Mouse (Mus musculus) right cerebral cortex, postnatal 25 days (tissue): ENCODE data around the gene Stmn1.
A peak's percentile ranks its signal among the peaks of the same experiment; 100 is the strongest.

Experiments
- DNase-seq: peaks from one replicate; pipeline ENCODE4 v3.0.0; 2022

Gene Stmn1

GRCm38 (mm10) chr4:134460277-134460676 is 7.8 kb upstream of the Stmn1 start:
- DNase-seq, result no peak

DNA sequence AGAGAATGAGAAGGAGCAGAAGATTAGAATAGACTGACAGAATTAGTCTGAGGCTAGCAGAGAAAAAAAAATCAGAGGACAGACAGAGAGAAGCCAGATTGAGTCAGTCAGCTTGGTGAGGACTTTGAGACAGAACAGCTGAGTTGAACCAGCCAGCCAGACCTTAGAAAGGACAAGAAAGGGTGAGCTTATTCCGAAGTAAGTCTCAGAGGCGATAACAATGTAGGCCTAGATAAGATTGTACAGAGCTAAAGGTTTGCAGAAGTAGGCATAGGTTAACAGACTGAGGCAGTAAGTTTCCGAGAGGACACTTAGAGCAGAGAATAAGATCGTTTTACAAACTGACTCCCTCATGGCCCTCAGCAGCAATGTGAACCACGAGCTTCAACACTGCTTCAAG is 6.9 kb upstream of the Stmn1 start:
- no peak for DNase-seq

DNA sequence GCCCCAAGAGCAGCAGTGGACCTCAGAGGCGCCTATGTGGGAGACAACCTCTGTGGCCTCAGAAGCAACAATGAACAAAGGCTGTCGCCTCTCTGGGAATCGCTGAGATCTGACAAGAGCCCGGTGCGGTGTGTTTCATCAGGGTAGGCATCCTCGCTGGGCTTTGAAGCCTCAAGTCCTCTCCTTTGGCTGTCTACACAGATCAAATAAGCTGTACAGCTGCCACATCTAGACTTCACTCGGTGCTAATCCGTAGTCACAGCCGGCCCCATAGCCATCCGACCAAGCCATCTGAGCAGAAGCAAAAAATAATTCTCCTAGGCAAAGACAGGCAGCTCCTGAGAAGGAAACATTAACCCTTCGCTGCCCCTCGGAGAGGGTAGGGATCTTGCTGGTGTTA is 2.3 kb upstream of the Stmn1 start:
- DNase-seq, result no peak

- no peak for DNase-seq
Measured at GRCm38 (mm10) chr4:134466381-134467262, 1.5 kb upstream of the Stmn1 start.

- no peak for DNase-seq
Measured at GRCm38 (mm10) chr4:134467435-134468214, 495 bp upstream of the Stmn1 start.

DNA sequence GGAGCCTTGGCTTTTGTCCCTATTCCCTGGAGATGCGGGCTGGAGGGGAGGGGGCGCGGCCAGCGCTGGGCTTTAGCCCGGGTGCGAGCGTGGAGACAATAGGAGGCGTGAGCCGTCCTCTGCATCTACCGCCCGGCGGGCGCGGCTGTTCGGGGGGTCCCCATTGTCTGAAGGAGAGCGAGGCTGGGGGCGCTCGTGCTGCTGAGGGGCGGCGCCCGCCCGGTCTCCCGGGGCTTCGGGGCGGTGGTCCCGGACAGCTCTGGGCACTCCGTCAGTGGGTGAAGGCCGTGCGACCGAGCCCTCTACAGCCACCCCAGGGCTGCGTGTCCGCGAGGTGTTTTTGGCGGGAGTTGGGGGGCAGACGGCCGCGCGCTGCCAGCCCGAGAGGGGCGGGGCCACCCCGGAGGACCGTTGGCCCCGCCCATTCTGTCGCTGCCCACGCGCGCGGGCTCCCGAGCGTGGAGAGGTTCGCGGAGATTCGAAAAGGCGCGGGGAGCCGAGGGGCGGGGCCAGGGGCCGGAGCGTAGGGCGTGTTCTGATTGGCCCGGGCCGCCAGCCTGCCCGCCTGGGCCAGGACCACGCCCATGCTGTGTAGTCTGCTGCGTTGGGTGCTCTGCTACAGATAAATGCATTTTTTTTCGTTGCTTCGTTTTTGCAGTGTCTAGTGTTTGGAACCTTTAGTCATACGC is 602 bp downstream of the Stmn1 start:
- peak; percentile 93 for DNase-seq

DNA sequence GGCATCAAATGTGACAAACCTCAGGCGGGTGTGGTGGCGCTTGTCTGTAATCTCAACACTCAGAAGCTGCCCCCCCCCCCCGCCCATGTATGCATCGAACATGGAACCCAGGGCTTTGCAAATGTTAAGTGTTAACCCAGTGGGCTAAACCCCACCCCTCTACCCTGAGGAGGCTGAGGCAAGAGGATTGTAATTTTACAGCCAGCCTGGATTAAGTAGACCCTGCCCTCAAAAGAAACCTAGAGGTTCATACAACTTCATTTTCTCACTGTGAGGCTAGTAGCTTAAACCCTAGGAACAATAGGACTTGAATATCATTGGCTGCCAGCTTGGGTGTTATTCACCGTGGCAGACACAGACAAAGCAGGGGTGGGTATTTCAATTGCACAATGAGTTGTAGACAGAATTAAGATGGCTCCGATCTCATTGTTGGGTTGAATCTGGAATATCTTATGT is 1.2 kb downstream of the Stmn1 start:
- DNase-seq, result no peak

GRCm38 (mm10) chr4:134469985-134470384 is 1.9 kb downstream of the Stmn1 start:
- DNase-seq, result no peak

GRCm38 (mm10) chr4:134471469-134471868 is 3.3 kb downstream of the Stmn1 start:
- DNase-seq, result no peak

- no peak for DNase-seq
Measured at GRCm38 (mm10) chr4:134473764-134474163, 5.6 kb downstream of the Stmn1 start.

DNA sequence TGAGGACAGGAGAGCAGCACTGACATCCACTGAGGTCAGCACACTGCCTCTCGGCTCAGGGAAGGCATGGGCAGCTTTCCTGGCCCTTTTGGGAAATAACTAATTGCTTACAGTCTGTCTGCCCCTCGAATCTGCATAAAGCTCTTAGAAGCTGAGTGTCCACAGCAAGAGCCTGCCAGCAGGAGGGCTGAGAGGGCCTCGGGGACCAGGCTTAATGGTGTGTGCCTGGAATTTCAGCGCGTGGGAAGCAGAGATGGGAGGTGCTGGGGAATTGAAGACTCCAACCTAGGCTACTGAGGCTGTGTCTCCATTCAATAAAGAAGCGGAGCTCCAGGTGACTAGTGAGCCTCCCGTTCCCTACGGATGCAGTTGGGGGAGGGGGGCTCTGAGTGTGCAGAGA is 6.1 kb downstream of the Stmn1 start:
- DNase-seq, result no peak

DNA sequence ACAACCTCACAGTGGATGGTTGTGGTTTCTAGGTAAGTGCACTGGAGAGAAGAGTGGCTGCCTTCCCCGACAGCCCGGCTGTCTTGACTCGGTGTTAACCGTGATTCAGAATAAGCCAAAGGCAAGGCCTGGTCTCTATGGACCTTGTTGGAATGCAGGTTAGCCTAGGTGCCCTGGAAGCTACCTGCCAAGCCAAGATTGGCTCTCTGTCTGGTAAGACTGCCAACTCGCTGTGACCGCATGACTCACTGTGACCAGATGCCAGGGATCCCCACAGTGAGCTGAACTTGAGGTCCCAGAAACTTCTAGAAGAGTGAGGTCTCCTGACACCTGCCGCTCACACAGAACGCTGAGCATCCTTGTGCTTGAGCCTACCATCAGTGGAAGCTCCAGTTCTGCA is 8.8 kb downstream of the Stmn1 start:
- DNase-seq, result no peak

GRCm38 (mm10) chr4:134478031-134478430 is 9.9 kb downstream of the Stmn1 start:
- peak; percentile 91 for DNase-seq

GRCm38 (mm10) chr4:134479839-134480238 is 11.7 kb downstream of the Stmn1 start:
- DNase-seq, result no peak

DNA sequence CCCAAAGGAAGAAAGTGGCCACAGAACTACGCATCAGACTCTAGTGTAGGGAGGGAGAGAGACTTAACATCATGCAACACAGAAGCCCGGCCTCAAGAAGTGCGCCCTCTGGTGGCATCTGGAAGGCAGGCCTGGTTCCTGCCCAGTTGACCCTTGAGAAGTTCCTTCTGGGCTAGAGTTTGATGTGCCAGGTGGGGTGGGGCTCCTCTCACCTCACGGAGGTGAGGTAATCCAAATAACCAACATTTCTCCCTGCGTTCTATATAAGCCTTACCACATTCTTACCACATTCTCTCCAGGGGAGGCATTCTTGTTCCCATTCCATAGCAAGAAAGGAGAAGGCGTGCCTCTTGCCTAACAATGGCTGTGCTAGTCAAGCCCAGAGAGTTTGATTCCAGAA is 12.7 kb downstream of the Stmn1 start:
- no peak for DNase-seq

DNA sequence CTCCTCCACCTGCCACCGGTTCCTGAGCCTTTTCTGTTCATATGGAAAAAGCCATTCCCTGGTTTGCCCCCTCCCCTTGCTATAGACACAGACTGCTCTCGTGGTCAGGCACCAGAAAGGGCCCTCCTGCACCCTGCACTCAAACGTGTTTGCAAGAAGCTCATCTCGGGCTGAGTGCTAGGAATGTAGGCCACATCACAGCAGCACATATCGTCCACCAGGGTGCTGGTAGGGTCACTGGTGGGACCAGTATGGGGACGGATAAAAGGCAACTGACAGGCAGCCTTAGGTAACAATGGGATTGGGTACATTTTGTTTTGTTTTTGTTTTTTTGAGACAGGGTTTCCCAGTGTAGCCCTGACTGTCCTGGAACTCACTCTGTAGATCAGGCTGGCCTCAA is 13.2 kb downstream of the Stmn1 start:
- no peak for DNase-seq

GRCm38 (mm10) chr4:134482442-134482841 is 14.3 kb downstream of the Stmn1 start:
- no peak for DNase-seq

DNA sequence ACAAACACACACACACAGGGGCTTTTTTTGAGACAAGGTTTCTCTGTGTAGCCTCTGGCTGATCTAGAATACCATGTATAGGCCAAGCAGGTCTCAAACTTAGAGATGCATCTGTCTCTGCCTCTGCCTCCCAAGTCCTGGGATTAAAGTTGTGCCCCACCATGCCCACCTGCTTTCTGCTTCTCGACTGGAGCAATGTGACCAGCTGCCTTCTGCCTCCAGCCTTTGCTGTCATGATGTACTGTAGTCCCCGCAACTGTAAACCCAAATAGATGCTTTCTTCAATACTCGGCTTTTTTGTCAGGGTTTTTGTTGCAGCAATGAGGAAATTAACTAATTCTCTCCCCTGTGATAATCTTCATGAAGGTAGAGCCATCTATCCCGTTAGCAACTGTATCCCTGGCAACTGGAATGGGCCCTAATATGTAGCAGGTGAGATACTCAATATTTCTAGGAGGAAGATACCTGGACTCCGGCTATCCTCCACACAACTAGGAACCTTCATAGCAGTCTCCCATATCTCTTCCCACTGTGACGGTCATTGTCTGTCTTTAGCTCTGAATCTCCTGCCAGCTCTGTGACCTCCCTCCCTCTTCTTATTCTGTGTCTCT is 15.1 kb downstream of the Stmn1 start:
- DNase-seq, result no peak

DNA sequence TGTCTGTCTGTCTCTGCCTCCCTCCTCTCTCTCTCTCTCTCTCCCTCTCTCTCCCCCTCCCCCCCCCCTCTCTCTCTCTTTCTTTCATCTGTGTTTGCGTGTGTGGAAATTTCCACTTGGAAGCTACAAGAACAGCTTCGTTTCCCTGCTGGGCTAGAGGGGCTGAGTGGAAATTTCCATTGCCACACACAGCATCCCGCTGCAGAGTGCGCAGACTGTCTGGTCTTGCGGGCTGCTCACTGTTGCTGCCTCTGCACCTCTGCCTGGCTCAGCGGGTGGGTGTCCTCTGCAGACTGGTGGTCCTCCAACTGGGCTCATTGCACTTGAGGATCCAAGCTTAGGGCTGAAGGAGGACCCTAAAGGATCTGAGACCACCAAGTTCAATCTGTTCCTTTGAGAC is 15.6 kb downstream of the Stmn1 start:
- no peak for DNase-seq

DNA sequence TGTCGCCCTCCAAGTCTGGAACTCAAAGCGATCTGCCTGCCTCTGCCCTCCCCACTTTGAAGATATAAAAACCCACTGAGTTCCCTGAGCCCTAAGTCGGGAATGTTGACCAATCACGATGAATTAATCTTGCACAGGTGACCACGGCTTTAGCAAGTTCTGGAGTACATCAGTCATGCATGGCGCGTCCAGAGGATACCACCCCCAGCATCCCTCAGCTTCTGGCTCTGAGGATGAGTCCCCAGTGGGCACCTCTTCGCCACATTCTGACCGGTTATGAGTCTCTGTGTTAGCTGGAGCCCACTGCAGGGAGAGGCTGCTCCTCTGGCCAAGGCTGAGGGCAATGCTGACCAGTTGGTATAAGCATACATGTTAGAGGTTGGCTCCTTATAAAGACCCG is 16.1 kb downstream of the Stmn1 start:
- DNase-seq, result no peak

GRCm38 (mm10) chr4:134485151-134485900 is 17.2 kb downstream of the Stmn1 start:
- DNase-seq, result no peak

DNA sequence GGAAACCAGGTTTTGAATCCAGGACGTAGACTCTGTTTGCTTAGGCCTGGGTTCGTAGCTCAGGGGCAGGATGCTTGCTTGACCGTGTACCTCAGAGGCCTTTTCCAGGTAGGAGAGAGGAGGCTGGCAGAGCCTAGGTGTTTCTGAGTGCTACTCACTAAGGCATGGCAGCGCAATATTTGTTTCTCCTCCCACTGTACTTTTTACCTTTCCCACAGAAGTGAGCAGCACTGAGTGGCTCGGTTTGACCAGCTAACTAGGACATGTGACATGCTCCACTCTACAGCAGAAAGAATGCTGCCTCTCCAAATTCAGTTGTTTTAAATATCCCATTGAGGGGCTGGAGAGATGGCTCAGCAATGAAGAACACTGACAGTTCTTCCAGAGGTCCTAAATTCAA is 20.1 kb downstream of the Stmn1 start:
- no peak for DNase-seq
